Mouse (Mus musculus): Measurements from ENCODE around the gene Itpk1.

Itpk1 gene

DNA sequence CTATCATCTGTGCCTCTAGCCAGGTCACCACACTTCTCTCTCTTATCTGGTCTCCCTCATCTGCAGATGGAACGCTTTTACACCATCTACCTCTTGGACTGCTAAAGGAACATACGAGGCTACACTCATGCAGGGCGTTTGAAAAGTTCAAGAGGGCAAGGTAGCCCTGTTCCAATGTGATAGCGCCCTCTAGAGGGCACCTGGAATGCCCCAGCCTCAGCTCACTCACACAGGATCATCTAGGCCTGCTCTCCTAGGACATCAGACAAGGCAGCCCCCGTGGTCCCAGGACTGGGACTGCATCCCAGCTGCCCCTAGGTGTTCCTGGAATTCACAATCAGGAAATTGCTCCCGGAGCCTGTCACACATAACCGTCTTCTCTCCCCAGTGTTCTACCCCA is 108.3 kb downstream of the Itpk1 start:
- no peak for DNase-seq (ENCODE audit: low spot score in 2 of 2)

DNA sequence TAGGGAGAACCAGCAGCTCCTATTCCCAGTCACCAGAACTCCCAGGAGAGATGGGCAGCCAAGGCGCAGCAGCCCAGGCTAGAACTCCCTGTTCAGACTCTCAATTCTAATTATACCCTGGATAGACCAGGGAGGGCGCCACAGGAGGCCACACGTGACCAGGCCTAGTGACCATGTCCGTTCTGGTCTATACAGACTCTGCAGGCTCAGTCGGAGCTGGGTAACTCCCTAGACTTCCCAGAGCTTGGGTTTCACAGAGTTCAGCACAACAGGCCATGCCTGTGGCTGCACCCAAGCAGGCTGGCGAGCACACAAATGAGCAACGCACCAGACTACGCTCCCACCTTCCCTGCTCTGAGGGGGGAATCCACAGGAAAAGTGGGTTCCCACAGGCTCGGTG is 110.1 kb downstream of the Itpk1 start:
- DNase-seq (ENCODE audit: low spot score in 2 of 2): no peak

DNA sequence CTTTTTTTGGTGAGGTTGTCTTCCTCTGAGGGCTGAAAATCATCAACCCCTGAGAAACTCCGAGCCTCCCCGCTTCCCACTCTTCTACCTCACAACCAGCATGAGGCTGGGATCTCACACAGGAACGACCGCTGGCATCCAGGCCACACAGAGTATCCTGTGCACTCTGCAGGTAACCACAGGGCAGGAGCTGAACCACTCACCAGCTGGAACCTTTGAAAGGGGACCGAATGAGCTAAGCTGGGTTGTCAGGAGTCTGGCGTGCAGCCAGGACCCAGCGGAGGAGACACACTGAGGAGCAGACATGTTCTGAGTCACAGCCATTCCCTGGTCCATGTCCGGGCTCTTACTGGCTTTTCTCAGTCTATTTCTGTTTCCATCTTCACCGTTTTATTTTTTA is 111.0 kb downstream of the Itpk1 start:
- DNase-seq (ENCODE audit: low spot score in 2 of 2): no peak

DNA sequence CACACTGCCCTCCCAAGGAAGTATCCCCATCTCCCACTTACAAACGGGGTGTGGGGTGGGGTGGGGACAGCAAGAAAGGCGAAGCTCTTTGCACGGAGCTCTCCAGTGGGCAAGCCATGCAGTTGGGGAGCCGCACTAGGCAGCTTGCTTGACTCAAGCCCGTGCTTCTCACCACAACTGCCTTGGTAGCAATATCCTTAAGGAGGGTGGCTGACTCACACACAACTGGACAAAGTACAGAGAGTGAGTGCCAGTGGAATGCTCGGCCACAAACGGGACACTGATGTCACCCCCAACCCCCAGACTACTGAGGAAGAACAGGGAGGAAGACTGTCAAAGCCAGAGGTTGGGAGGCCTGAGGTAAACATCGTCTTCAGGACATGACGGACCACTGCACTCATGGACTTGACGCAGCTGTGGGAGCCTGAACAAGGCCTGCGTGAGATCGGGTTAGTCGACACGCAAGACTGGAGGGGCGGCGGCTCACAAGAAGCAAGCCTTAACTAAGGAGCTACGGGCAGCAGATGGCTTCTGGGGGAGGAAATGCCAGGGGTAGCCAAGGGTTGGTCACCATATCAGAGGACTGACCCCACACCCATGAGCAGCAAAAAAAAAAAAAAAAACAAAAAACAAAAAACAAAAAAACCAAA is 113.9 kb downstream of the Itpk1 start:
- DNase-seq (ENCODE audit: low spot score in 2 of 2): no peak

DNA sequence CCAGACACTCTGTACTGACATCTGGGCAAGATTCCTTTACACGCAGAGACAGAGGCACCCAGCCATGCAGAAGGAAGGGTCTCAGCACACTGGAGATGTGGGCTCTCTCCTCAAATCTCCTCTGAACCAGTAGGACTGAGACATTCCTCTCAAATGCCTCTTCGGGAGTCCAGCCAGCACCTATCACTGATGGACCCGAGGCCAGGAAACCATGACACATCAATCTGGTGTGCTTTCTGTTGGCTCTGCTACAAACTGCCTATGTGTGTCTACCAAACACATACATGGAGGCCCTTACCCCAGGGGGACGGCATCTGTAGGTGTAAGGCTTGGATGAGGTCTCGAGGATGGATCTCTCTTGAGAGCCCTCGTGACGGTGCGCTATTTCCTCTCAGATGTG is 117.6 kb downstream of the Itpk1 start:
- DNase-seq (ENCODE audit: low spot score in 2 of 2): no peak

DNA sequence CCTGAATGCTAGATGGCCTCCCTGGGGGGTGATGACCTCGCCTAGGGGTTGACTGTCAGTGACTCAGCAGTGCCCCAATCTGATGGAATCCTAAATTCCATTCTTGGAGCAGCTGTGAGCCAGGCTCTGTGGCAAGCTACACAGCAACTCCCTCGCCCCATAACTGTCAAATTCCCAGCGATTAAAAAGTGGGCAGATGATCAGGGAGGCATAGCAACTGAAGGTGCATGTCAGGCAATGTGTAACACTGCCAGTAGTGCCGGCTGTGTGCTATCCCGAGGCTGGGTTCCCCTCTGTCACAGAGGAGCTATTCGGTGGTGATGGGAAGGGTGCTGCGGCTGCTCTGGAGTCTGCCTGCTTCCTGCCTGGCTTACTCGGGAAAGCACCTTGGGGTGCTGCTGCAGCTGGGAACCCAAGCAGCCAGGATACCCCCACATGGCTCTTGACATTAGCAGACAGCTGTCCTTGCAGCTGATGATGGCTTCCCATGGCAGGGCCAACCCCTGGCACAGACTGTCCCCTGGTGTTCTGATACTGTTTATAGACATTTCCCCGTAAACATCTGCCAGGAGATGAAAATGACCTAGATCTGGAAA is 118.3 kb downstream of the Itpk1 start:
- no peak for DNase-seq (ENCODE audit: low spot score in 2 of 2)

DNA sequence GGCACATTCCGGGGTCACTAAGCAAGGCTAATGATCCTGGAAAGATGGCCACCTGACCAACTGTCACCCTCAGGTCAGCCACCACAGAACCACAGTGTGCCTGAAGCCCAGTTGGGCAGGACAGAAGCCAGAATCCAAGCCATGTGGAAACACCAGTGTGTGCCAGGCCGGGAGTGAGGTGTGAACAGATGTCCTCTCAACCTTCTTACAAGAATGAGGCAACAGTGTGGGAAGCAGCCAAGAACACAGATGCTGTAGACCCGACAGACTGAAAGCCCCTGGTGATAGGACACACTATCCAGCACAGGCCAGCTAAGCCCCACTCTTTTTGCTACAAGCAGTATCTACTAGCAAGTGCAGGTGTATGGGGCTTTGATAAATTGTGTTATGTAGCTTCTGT is 119.3 kb downstream of the Itpk1 start:
- DNase-seq (ENCODE audit: low spot score in 2 of 2): no peak

DNA sequence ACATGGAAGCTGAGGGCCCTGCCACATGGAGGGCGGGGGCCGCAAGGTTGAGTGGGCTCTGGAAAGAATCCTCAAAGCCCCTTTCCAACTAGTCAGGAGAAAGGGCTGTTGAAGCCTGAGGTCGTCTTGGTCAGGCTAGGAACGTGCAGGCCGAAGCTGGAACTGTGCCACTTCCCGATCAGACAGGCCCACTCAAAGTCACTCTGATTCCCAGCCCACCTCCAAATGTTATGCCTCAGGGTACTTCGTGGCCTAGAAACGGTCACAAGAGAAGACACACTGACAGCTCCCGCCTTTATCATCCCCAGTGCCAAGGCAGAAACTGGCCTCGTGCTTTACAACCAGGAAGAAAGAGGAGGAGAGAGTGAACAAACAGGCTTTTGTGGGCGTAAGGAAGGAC is 122.3 kb downstream of the Itpk1 start:
- DNase-seq (ENCODE audit: low spot score in 2 of 2): no peak

DNA sequence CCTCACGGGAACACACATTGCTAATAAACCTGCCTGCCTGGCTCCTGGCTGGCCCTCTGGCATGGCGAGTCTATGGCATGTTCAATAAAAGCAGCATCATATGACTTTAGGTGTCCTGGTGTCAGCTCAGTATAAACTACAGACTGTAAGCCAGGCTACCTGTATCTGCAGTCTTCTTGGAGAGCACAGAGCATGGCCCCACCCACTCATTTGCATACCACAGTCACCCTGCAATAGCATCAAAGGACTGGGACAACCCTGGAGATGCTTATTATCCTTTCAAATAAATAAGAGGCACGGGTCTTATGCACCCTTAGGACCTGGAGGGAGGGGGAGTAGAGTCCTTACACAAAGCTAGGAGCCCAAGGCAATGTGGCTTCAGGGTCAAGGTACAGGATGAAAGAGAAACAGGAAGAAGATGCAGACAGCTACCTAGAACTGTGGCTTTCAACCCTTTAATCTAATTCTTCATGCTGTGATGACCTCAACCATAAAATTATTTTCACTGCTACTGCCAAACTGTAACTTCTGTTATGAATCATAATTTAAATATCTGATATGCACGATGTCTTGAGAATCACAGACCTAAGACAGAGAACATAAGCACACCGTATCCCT is 123.0 kb downstream of the Itpk1 start:
- no peak for DNase-seq (ENCODE audit: low spot score in 2 of 2)

DNA sequence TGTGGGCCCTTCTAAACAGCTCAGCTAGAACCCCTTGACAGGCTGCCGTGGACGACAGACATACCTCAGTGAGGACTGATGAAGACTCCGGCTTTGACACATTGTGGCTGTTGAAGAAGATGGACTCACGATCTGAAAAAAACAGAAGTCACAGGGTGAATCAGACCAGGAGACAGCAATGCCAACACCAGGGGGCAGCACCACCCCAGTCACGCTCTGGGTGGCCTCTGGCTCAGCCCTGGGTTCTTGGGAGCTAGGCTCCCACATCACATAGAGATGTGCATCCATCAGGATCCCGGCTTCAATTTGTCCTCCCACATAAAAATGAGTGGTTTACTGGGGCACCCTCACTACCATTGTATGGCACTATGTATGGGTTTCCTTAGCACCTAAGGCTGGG is 125.7 kb downstream of the Itpk1 start:
- DNase-seq (ENCODE audit: low spot score in 2 of 2): peak; percentile 43 to 54

DNA sequence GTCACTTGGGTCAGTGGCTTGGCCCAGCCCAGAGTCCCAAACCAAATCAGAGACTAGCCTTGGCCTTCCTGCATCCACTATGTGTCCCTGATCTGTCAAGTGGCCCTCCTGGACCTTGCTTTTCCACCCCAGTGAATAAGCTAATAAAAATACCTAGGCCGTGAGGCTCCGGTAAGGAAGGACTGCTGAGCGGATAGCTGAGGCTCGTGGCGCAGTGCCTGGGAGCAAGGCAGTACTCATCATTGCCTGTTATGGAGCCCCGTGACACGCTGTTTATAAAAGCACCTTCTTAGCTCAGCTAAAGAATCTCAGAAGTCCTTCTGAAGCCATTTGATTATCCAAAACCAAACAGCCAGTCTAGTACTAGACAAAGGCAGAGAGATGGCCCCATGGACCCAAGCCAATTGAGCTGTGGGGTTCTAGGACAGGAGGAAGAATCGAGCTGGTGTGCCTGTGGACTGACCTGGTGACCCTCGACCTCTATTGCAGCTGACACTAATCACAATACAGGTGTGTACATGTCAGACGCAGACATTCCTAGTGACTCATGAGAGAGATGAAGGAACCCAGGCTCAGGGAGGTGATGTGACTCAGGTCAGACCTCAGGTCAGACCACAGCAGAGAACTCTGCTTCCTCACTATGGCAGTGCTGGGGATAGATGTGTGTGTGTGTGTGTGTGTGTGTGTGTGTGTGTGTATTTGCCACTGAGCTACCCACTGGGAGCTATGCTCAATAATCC is 127.9 kb downstream of the Itpk1 start:
- no peak for DNase-seq (ENCODE audit: low spot score in 2 of 2)

DNA sequence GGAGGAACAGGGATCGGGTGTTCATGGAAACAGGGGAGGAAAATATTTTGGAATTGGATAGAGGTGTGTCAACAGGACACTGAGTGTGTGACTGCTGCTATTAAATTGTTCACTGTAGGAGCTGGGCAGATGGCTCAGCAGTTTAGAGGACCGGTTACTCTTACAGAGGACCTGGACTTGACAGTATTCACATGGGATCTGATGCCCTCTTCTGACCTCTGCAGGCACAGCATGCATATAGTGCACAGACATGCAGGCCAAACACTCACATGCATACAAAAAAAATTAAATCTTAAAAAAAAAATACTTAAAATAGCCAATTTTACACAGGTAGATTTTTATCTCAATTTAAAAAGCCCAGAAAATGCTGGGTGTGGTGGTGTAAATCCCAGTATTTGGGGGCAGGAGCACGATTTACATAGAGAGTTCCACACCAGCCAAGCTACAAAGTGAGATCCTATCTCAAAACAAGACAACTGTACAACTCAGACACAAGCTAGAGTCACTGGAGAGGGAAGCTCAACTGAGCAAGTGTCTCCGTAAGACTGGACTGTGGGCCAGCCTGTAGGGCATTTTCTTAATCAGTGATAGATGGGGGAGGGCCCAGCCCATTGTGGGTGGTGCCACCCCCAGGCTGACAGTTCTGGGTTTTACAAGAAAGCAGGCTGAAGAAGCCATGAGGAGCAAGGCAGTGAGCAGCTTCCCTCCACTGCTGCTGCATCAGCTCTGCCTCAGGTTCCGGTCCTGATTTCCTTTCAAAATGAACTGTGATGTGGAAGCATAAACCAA is 129.0 kb downstream of the Itpk1 start:
- no peak for DNase-seq (ENCODE audit: low spot score in 2 of 2)

DNA sequence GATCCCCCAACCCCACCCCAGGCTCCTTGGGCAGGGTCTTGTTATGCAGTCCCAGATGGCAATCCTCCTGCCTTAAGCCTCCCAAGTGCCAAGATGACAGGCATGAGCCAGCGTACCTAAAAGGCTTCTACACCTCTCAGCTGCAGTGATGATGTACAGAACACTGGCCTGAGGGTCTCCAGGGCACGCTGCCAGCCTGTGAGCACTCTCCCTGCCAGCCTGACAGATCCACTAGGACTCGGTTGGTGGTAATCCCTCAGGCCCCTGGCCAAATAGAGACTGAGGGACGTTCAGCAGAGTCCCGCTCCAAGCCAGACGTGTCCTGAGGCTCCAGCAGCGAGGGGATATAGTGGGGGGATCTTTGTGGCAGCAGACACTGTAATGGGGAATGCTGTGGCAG is 131.7 kb downstream of the Itpk1 start:
- DNase-seq (ENCODE audit: low spot score in 2 of 2): no peak

DNA sequence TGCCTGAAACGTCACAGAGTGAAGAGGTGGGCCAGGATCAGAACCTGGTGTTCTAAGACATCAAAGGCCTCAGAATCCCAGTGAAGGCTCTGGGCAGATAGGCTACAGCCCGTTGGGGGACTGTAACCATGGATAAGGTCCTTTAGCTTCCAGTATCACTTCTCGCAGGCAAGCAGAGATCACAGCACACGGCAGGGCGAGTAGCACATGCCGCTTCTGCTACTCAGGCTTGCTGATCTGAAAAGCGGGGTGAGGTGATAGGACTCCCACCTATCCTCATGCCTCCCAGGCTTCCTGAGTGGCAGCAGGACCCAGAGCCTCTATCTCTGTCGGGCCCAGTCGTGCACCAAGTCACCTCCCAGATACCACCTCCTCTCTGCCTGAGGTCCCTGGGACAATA is 133.1 kb downstream of the Itpk1 start:
- DNase-seq (ENCODE audit: low spot score in 2 of 2): no peak

DNA sequence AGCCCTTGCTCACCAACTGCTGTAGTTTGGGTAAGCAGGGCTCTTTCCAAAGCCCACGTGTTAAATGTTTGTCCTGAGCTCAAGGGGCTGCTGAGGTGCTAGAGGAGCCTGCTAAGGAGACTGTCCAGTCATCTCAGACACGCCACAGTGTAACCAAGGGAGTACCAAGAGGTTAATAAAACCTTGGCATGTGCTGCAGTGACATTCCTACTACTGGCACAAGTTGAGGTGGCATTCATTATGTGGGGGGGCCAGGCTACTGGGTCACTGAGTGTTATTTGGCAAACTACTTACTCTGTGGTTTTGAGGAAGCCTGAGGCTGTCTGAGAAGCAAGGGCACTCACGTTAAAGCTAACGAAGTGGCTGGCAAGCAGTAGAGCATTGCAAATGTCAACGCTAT is 134.0 kb downstream of the Itpk1 start:
- no peak for DNase-seq (ENCODE audit: low spot score in 2 of 2)

DNA sequence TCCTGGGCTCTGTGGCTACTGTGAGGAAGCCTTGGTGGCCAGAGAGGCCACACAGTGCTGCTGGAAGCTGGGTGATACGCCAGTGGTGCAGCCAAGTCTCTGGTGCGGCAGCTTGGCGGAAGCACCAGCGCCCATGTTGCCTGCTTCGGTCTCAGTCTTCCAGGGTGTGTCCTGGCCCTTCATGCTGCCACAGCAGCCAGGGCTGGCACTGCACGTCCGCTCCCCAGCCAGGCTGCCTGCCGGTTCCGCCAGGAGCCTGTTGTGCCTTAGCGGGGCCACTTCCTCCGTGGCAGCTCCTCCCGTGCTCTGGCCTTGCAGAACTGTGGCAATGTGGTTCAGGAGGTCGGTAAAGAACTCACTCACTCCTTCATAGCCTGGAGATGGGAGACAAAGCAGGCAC is 134.6 kb downstream of the Itpk1 start:
- DNase-seq (ENCODE audit: low spot score in 2 of 2): no peak

DNA sequence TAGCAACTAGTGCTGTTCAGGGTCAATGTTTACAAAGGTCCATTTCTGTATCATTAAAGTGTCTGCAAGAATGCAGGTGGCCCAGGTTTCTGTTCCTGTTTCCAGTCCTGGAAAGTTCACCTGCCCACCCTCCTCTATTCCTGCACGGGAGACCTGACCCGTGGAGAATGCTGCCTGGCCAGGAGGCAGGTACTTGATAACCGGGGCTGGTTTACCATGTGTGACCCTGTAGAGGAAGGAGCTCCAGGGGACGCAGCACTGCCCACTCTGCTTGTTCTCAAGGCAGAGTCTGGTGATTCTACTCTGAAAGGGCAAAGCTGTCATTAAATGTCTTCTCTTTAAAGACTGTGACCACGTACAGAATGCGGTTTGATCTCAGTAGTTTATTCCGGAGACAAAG is 136.5 kb downstream of the Itpk1 start:
- DNase-seq (ENCODE audit: low spot score in 2 of 2): no peak

DNA sequence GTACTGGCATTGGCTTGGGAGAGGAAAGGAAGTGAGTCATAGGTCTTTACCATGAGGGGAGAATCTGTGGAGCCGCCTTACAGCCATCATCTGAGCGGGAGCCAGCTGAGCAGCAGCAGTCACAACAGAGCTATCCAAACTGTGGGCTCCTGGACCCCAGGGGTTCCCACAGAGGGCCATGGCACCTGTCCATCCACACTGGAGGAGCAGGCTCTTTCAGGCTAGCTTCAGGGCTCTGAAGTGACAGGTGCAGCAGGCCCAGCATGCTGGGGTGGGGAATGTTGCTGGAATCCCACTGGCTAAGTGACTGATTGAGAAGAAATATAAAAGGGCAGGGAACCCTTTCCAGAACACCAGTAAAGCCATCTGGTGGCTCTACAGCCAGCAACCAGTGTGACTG is 137.8 kb downstream of the Itpk1 start:
- no peak for DNase-seq (ENCODE audit: low spot score in 2 of 2)

DNA sequence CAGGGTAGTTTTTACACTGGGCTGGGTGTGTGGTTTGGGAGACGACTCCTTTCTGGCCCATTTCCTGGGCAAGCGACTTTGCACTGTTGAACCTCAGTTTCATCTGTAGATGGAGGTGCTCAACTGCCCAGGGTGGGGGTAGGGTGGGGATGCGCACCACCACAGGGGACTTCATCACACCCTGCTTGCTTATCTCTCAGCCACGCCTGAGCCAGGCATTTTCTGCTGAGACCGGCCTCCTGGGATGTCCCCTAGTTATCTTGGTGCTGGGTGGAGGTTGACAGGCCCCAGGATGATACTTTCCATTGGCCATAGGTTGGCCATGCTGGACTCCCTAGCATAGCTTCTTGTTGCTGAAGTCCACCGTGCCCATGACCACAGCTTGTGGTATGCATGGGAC is 139.6 kb downstream of the Itpk1 start:
- DNase-seq (ENCODE audit: low spot score in 2 of 2): no peak

DNA sequence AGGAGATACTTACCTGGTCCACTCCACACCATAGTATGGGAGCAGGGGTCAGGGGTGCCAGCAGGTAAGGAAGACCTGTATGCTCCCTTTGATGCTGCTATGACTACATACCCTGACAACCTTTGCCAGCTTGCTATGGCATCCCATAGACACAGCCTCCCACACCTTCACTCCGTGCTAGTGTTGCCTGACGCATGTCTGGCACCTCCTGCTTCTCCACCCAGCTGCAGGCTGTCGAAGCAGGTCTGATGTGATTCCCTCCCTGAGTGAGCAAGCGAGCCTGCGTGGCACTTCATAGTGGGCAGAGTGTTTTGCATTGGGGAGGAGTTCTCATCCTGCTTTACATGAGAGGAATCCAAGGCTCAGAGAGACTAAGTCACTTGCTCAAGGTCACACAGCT is 147.4 kb downstream of the Itpk1 start:
- DNase-seq (ENCODE audit: low spot score in 2 of 2): no peak

DNA sequence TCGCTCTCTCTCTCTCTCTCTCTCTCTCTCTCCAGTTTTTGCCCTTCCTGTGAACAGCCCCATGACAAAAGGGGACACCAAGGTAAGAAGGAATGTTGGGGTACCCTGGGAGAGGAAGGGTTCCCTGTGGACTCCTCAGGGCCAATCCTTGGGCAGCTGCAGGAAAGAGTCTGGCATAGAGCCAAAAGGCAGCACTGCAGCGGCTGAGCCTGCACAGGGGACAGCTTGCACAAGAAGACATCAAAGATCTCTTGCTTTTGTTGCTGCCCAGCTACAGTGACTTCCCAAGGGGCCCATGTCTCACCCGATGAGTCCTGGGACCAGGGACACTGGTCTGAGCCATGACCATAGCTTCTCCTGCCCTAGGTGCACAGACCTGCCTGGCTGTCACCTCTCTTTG is 148.9 kb downstream of the Itpk1 start:
- no peak for DNase-seq (ENCODE audit: low spot score in 2 of 2)
